Mouse (Mus musculus) kidney, postnatal 0 days (tissue): ENCODE data around the gene Tmem82. TPM values are rescaled to one million over a fixed set of nuclear protein-coding genes. Genes with fewer than 3 reads are reported as not detected.

Source experiments
- ATAC-seq: fragments of 200-750 bp; cut with Nextera tagmentation; replicated peaks from 2 replicates; pipeline ENCODE4 v1.8.0; 2017; ENCODE audit warnings: low read depth, moderate number of reproducible peaks, moderate TSS enrichment, moderate library complexity; ENCODE audit not compliant: low FRiP score
- DNase-seq: peaks from one replicate; pipeline ENCODE4 v3.0.0-alpha.2; 2016; ENCODE audit warnings: low spot score
- H3K27ac ChIP-seq: fragments of 300-500 bp; sonication (generic); 2 replicates; pipeline ENCODE4 v1.5.1; 2014; ENCODE audit warnings: mild to moderate bottlenecking
- H3K27me3 ChIP-seq: fragments of 300-500 bp; sonication (generic); 2 replicates; pipeline ENCODE4 v1.6.1; 2014; ENCODE audit warnings: low read length, mixed read lengths; ENCODE audit not compliant: insufficient read depth
- H3K36me3 ChIP-seq: fragments of 300-500 bp; sonication (generic); 2 replicates; pipeline ENCODE4 v1.6.1; 2014; ENCODE audit warnings: low read length, mixed read lengths; ENCODE audit not compliant: insufficient read depth
- H3K4me1 ChIP-seq: fragments of 300-500 bp; sonication (generic); replicated peaks from 2 replicates; pipeline ENCODE4 v1.6.1; 2014; ENCODE audit warnings: antibody characterized with exemption, low read length, mixed read lengths; ENCODE audit not compliant: insufficient read depth
- H3K4me2 ChIP-seq: fragments of 300-500 bp; sonication (generic); 2 replicates; pipeline ENCODE4 v1.6.1; 2014; ENCODE audit warnings: mild to moderate bottlenecking, low read length, moderate library complexity, mixed read lengths
- H3K4me3 ChIP-seq: fragments of 300-500 bp; sonication (generic); replicated peaks from 2 replicates; pipeline ENCODE4 v1.5.1; 2014; ENCODE audit warnings: low read depth, low read length
- H3K9ac ChIP-seq: fragments of 300-500 bp; sonication (generic); 2 replicates; pipeline ENCODE4 v1.6.1; 2014; ENCODE audit warnings: low read depth, low read length
- H3K9me3 ChIP-seq: fragments of 300-500 bp; sonication (generic); replicated peaks from 2 replicates; pipeline ENCODE4 v1.6.1; 2016; ENCODE audit warnings: low read length, inconsistent platforms, mixed read lengths
- CTCF ChIP-seq: IDR thresholded peaks from 2 replicates; pipeline ENCODE4 v1.5.1; 2016; ENCODE audit warnings: antibody characterized with exemption, low read depth, mild to moderate bottlenecking, moderate library complexity
- WGBS: fragments of 180-500 bp; shearing (Covaris S2); extraction: QIAGEN DNeasy Blood & Tissue Kit; methylation state at CpG from one replicate; pipeline ENCODE4 v1.1.7; 2014; 5-methylcytosine and 5-hydroxymethylcytosine counted together
- polyA plus RNA-seq: library from polyadenylated mRNA; unstranded; fragments of >200 nt; fragmentation: Nextera tagmentation; extraction: Ambion mirVana; gene quantifications from 2 replicates; pipeline ENCODE4 v1.2.1, GENCODE M21; 2015

Tmem82 gene
- polyA plus RNA-seq, 1 experiment from 2014 or later: 7.7 TPM

- H3K27me3 ChIP-seq: no peaks in the 10 kb centered on the region
- H3K4me1 ChIP-seq: peaks cover 11% of the 10 kb centered on the region
- 17% methylated on average over 7 of the region's 7 CpGs for WGBS
- ATAC-seq (peak; percentile 29; the same call in 1 of the 2 replicates), DNase-seq (peak; percentile 86)
- H3K27ac ChIP-seq: peak overlapping the region; percentile 76
- no peaks in the 10 kb centered on the region for H3K9me3 ChIP-seq
- TF ChIP-seq CTCF: no peak
- H3K9ac ChIP-seq: no peak overlapping the region
- no peak overlapping the region for H3K4me2 ChIP-seq
- H3K4me3 ChIP-seq: no peak overlapping the region
- peaks cover 9% of the 10 kb centered on the region; the same call in 1 of the 2 replicates for H3K36me3 ChIP-seq
Measured at GRCm38 (mm10) chr4:141643118-141643855, 24.9 kb upstream of the Tmem82 start.

DNA sequence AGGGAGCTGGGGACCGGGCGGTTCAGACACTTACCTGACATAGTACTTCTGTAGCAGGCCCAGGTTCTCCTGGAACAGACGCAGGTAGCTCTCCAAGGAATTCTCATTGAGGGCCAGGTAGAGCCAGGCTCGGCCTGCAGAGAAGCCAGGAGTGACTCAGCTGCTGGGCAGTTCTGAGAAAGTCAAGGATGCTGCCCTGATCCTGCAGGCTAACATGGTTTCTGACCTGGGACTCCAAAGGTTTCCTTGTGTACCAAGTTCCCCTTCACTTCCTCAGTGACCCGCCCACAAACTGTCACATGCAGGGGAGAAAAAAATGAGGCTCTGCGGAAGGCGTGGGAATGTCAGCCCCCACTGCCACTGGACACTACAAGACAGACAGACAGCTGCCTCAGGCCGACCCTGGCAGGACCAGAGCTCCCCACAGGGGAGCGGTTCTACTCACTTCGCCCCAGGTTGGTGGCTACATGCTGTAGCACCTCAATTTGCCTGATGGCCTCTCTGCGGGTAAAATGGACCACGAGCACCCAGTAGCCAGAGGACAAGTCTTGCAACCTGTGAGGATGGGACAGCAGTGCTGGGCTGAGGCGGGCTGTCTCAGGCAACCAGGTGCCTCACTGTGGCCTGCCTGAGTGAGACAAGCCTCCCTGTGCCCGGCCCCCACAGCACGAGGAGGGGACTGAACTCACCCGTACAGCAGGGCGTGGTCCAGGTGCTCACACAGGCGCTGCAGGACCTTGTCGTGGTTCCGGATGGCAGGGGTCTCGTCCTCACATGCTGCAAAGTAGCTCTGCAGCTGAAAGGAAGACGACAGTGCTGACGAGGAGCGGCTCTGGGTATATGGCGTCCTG is 23.8 kb upstream of the Tmem82 start:
- 84% methylated on average over 25 of the region's 25 CpGs for WGBS
- ATAC-seq: peak; percentile 23; the same call in 1 of the 2 replicates
- peaks cover 17% of the 10 kb centered on the region for H3K36me3 ChIP-seq
- H3K27me3 ChIP-seq: no peaks in the 10 kb centered on the region
- no peaks in the 10 kb centered on the region for H3K9me3 ChIP-seq
- H3K4me1 ChIP-seq: peaks cover 11% of the 10 kb centered on the region
- peak overlapping the region; percentile 25; the same call in 1 of the 2 replicates for H3K27ac ChIP-seq
- H3K9ac ChIP-seq: 0 out of 2 replicates have a peak overlapping the region, but pooled peaks have one; percentile 31
- no peak for DNase-seq
- H3K4me2 ChIP-seq: no peak overlapping the region
- no peak overlapping the region for H3K4me3 ChIP-seq
- no peak for TF ChIP-seq CTCF

DNA sequence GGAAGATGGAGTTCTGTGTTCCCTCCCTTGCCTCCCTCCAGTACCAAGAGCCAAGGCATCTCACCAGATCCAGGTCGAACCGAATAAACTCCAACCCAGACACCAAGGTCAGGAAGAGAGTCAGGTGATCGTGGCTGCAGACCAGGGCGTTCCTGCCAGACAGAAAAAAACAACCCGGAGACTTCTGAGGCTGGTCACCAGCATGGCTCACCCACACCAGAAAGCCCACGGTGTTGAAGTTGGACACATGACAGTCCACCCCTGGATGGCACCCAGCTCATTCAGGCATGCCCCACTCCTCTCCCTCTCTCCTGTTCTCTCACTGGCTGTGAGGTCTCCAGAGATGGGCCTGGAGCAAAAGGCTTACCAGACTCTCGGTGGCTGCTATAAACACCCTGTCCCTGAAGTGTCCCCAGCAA is 22.9 kb upstream of the Tmem82 start:
- Histone ChIP-seq H3K9ac (no peak overlapping the region), H3K4me3 (no peak overlapping the region), H3K4me1 (peaks cover 11% of the 10 kb centered on the region), H3K27ac (no peak overlapping the region), H3K27me3 (no peaks in the 10 kb centered on the region), H3K9me3 (no peaks in the 10 kb centered on the region), H3K4me2 (no peak overlapping the region), H3K36me3 (peaks cover 25% of the 10 kb centered on the region)
- TF ChIP-seq CTCF: no peak
- WGBS: 71% methylated on average over 7 of the region's 7 CpGs
- no peak for ATAC-seq
- no peak for DNase-seq

DNA sequence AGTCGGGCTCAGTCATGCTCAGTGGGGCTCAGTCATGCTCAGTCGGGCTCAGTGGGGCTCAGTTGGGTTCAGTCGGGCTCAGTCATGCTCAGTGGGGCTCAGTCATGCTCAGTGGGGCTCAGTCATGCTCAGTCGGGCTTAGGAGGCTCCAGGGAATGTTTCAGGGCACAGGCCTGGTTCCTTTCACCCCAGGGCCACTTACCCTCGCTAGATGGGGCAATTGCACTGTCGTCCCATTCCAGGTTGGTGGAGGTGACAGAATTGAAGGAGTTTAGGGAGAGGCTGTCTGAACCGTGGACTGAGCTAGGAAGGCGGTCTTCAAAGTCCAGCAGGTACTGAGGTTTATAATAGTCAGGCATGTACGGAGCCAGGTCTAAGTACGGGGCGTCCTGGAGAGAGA is 21.0 kb upstream of the Tmem82 start:
- 58% methylated on average over 11 of the region's 11 CpGs for WGBS
- no peaks in the 10 kb centered on the region for H3K27me3 ChIP-seq
- no peak overlapping the region for H3K4me3 ChIP-seq
- DNase-seq (no peak), ATAC-seq (no peak)
- H3K27ac ChIP-seq: no peak overlapping the region
- no peaks in the 10 kb centered on the region for H3K9me3 ChIP-seq
- peaks cover 11% of the 10 kb centered on the region for H3K4me1 ChIP-seq
- TF ChIP-seq CTCF: peak; percentile 49
- no peak overlapping the region for H3K9ac ChIP-seq
- H3K4me2 ChIP-seq: no peak overlapping the region
- peaks cover 27% of the 10 kb centered on the region for H3K36me3 ChIP-seq

GRCm38 (mm10) chr4:141636693-141637092 is 18.3 kb upstream of the Tmem82 start:
- Histone ChIP-seq H3K27ac (no peak overlapping the region), H3K4me2 (no peak overlapping the region), H3K9ac (no peak overlapping the region), H3K4me3 (no peak overlapping the region), H3K4me1 (no peaks in the 10 kb centered on the region), H3K36me3 (peaks cover 47% of the 10 kb centered on the region), H3K27me3 (no peaks in the 10 kb centered on the region), H3K9me3 (no peaks in the 10 kb centered on the region)
- TF ChIP-seq CTCF: no peak
- DNase-seq (no peak), ATAC-seq (no peak)
- 91% methylated on average over 5 of the region's 5 CpGs for WGBS

DNA sequence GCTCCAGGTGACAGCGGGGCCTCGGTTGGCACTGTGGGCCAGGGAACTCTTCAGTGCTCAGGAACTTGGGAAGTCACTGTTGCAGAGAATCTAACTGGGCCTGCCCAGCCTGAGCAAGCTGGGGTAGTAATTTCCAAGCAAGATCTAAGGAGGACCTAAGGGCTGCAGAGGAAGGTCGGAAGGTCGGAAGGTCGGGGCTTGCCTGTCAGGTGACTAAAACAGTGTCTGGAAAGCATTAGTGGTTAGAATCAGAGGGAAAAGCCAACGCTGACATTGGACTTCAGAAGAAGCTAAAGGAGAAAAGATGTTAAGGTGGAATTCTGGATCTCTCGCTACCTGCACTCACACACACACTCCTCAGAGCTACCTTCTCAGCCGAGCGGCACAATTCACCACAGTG is 17.6 kb upstream of the Tmem82 start:
- Histone ChIP-seq H3K9me3 (no peaks in the 10 kb centered on the region), H3K36me3 (peaks cover 48% of the 10 kb centered on the region), H3K27me3 (no peaks in the 10 kb centered on the region), H3K27ac (no peak overlapping the region), H3K4me1 (no peaks in the 10 kb centered on the region), H3K4me3 (no peak overlapping the region), H3K4me2 (no peak overlapping the region), H3K9ac (no peak overlapping the region)
- no peak for TF ChIP-seq CTCF
- 78% methylated on average over 9 of the region's 9 CpGs for WGBS
- no peak for DNase-seq
- no peak for ATAC-seq
